Mouse (Mus musculus) olfactory bulb, adult 2 months (tissue): ENCODE data around the gene Wnt6.

Source experiments
- CTCF ChIP-seq: fragments of 200-500 bp; IDR thresholded peaks from 2 replicates; pipeline ENCODE4 v1.5.1; 2012; ENCODE audit warnings: low read depth, mild to moderate bottlenecking, low read length, moderate library complexity; ENCODE audit not compliant: insufficient read depth
- POLR2A ChIP-seq: fragments of 200-500 bp; IDR thresholded peaks from 2 replicates; pipeline ENCODE4 v1.6.1; 2012; ENCODE audit warnings: mild to moderate bottlenecking, low read depth, low read length, moderate library complexity; ENCODE audit not compliant: insufficient read depth

GRCm38 (mm10) chr1:74783554-74783953, 11.9 kb downstream of the Wnt6 start:
- TF ChIP-seq CTCF (no peak), POLR2A (no peak)
